Mouse (Mus musculus): ENCODE results near the gene Slc40a1.

DNA sequence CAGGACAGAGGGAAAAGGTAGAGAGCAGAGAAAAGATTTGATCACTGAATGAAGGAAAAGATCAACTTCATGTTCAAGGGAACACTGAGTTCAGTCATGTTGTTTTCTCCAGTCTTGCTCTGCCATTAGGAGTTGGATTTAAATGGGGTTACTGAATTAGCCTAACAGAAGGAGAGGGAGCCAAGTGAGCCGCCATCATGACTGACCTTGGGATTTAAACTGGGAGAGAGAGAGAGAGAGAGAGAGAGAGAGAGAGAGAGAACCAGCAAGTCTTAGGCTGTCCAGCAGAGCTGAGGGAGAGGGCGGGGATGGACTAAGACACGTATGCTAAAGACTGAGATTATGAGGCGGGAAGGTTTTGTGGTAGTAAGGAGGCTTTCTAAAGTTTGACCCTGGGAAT, 12.1 kb downstream of the Slc40a1 start:
- no peak for TF ChIP-seq GATA1 (IDR thresholded peaks at IDR 0.05; ENCODE audit: borderline replicate concordance, low read length)
- TF ChIP-seq FLI1 (IDR thresholded peaks at IDR 0.05; ENCODE audit: low read length), result no peak
